Mouse (Mus musculus): ENCODE measurements around the gene 4930572O03Rik.
"Not testable (repeated sequence)": the region's sequence is repeated elsewhere in the genome, so short reads cannot be mapped to it uniquely, and the experiment has no call there.

DNA sequence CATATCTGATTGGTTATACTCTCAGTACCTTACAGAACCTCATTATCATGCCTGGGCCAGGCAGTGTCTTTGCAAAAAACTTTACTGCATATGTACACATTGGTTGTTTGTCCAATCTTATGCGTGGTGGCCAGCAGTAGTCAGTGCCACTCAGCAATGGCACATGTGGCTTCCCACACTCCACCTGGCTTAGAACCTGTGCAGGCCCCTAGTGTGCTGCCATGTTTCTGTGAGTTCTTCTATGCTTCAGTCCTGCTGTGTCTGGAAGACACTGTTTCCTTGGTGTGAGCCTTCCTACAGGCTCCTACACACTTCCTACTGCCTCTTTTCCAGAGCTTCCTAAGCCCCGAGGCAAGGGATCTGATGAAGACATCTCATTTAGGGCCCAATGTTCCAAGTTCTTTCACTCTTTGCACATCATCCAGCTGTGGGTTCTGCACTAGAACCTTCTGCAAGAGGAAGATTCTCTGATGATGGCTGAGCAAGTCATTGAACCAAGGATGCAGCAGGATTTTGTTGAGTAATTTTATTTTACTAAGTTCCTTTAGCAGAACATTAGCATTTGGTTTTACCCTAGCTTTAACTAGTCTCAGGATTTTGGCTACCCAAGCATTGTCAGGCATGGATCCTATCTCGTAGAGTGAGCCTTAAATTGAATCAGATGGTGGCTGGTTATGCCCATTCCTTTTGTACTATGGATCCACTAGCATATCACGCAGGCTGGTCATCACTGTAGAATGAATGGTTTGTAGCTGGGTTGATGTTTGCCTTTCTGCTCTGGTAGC lies 32.2 kb upstream of the 4930572O03Rik start:
- TF ChIP-seq CTCF (IDR thresholded peaks at IDR 0.05; ENCODE audit: extremely low read depth, insufficient read length, insufficient replicate concordance, low read depth, low read length); POLR2A (IDR thresholded peaks at IDR 0.05; ENCODE audit: low read depth, low read length): not testable (repeated sequence)

Data from small intestine, adult 2 months (tissue).